Mouse (Mus musculus) small intestine, adult 2 months (tissue): Measurements from ENCODE around the gene Arid5a.

Experiments used
- CTCF ChIP-seq: fragments of 200-500 bp; IDR thresholded peaks from 2 replicates; pipeline ENCODE4 v1.5.1; 2012; ENCODE audit warnings: low read depth, mild to moderate bottlenecking, control low read depth, inconsistent platforms, low read length, moderate library complexity, mixed read lengths; ENCODE audit not compliant: insufficient replicate concordance, insufficient read length; ENCODE audit errors: extremely low read depth
- POLR2A ChIP-seq: fragments of 200-500 bp; IDR thresholded peaks from 2 replicates; pipeline ENCODE4 v1.6.1; 2012; ENCODE audit warnings: low read depth, mild to moderate bottlenecking, control low read depth, inconsistent platforms, low read length, moderate library complexity

GRCm38 (mm10) chr1:36293470-36293869 is 14.1 kb upstream of the Arid5a start:
- TF ChIP-seq POLR2A (no peak), CTCF (no peak)
